In genomic region chr16:25104603-25105002, GRCm38 (mm10) we compare ENCODE assay signal across 14 mouse cellular contexts.
DNase-seq lines count a peak whose midpoint lies in the region; ATAC-seq lines count a peak whose summit lies in the region.
"Had no signal": no experiment of that assay in that cellular context is flagged by ENCODE, and none has a peak within 500 bp of the region (broad histone marks: within the 10 kb centered on the region; RNA-seq: fewer than 3 reads in every experiment).

No protein-coding gene starts in this region.

- no peak overlapping the region for H3K4me3 ChIP-seq in embryonic facial prominence, embryonic 14.5 days (ENCODE audit: low read depth, low read length)
- H3K4me3 ChIP-seq in hindbrain, embryonic 14.5 days (replicated peaks; ENCODE audit: low read length), result no peak overlapping the region
- H3K4me3 ChIP-seq in neural tube, embryonic 14.5 days (ENCODE audit: low read depth, low read length), result no peak overlapping the region
- H3K4me3 ChIP-seq: embryonic facial prominence, embryonic 15.5 days; liver, embryonic 13.5 days had no signal

- intact Hi-C loops in left cerebral cortex, postnatal 36 days (cut with DNase I), result no loop called here

- H3K9ac ChIP-seq in embryonic facial prominence, embryonic 14.5 days (ENCODE audit: low read depth, low read length), result no peak overlapping the region
- no peak overlapping the region for H3K9ac ChIP-seq in hindbrain, embryonic 14.5 days
- no peak overlapping the region for H3K9ac ChIP-seq in neural tube, embryonic 14.5 days (replicated peaks; ENCODE audit: low read depth, low read length)
- H3K9ac ChIP-seq: embryonic facial prominence, embryonic 15.5 days; liver, embryonic 13.5 days had no signal

- no peaks in the 10 kb centered on the region for H3K4me1 ChIP-seq in embryonic facial prominence, embryonic 14.5 days (ENCODE audit: control insufficient read depth, insufficient read depth, low read length)
- 0 out of 2 replicates have a peak, but pooled peaks cover 4% of the 10 kb centered on the region for H3K4me1 ChIP-seq in hindbrain, embryonic 14.5 days (replicated peaks; ENCODE audit: control insufficient read depth, insufficient read depth, low read length)
- no peaks in the 10 kb centered on the region for H3K4me1 ChIP-seq in neural tube, embryonic 14.5 days (ENCODE audit: control insufficient read depth, insufficient read depth, low read length)
- H3K4me1 ChIP-seq: embryonic facial prominence, embryonic 15.5 days; liver, embryonic 13.5 days had no signal

- no peak overlapping the region for H3K27ac ChIP-seq in embryonic facial prominence, embryonic 14.5 days (replicated peaks; ENCODE audit: low read depth, low read length)
- no peak overlapping the region for H3K27ac ChIP-seq in hindbrain, embryonic 14.5 days
- H3K27ac ChIP-seq in neural tube, embryonic 14.5 days (ENCODE audit: low read depth, low read length), result no peak overlapping the region
- H3K27ac ChIP-seq: embryonic facial prominence, embryonic 15.5 days; liver, embryonic 13.5 days had no signal

- no peaks in the 10 kb centered on the region for H3K27me3 ChIP-seq in embryonic facial prominence, embryonic 14.5 days (replicated peaks; ENCODE audit: control insufficient read depth, insufficient read depth, low read length)
- no peaks in the 10 kb centered on the region for H3K27me3 ChIP-seq in hindbrain, embryonic 14.5 days (ENCODE audit: control insufficient read depth, insufficient read depth, low read length)
- H3K27me3 ChIP-seq in neural tube, embryonic 14.5 days (ENCODE audit: control insufficient read depth, insufficient read depth, low read length), result no peaks in the 10 kb centered on the region
- H3K27me3 ChIP-seq: embryonic facial prominence, embryonic 15.5 days; liver, embryonic 13.5 days had no signal

- no peak overlapping the region for H3K4me2 ChIP-seq in embryonic facial prominence, embryonic 14.5 days (ENCODE audit: low read depth, low read length)
- H3K4me2 ChIP-seq in hindbrain, embryonic 14.5 days (replicated peaks), result no peak overlapping the region
- H3K4me2 ChIP-seq in neural tube, embryonic 14.5 days (ENCODE audit: low read depth, low read length), result no peak overlapping the region
- H3K4me2 ChIP-seq: embryonic facial prominence, embryonic 15.5 days; liver, embryonic 13.5 days had no signal

- H3K36me3 ChIP-seq in embryonic facial prominence, embryonic 14.5 days (ENCODE audit: control insufficient read depth, insufficient read depth, low read length), result no peaks in the 10 kb centered on the region
- H3K36me3 ChIP-seq in hindbrain, embryonic 14.5 days (replicated peaks; ENCODE audit: control insufficient read depth, insufficient read depth), result no peaks in the 10 kb centered on the region
- H3K36me3 ChIP-seq in neural tube, embryonic 14.5 days (ENCODE audit: control insufficient read depth, insufficient read depth, low read length), result no peaks in the 10 kb centered on the region
- H3K36me3 ChIP-seq: embryonic facial prominence, embryonic 15.5 days; liver, embryonic 13.5 days had no signal

- ATAC-seq in embryonic facial prominence, embryonic 14.5 days (ENCODE audit: low read depth), result no peak
- ATAC-seq in hindbrain, embryonic 14.5 days (ENCODE audit: low FRiP score), result peak; percentile 77
- peak; percentile 85 for ATAC-seq in neural tube, embryonic 14.5 days (ENCODE audit: low read depth)

- WGBS in embryonic facial prominence, embryonic 14.5 days, result 67% methylated on average over 2 of the region's 2 CpGs
- WGBS in hindbrain, embryonic 14.5 days, result 16% methylated on average over 2 of the region's 2 CpGs
- WGBS in neural tube, embryonic 14.5 days, result 10% methylated on average over 2 of the region's 2 CpGs

- no peaks in the 10 kb centered on the region for H3K9me3 ChIP-seq in embryonic facial prominence, embryonic 14.5 days (ENCODE audit: control insufficient read depth, low read length)
- no peaks in the 10 kb centered on the region for H3K9me3 ChIP-seq in hindbrain, embryonic 14.5 days (ENCODE audit: control insufficient read depth, low read length)
- no peaks in the 10 kb centered on the region for H3K9me3 ChIP-seq in neural tube, embryonic 14.5 days (ENCODE audit: control insufficient read depth, low read length)
- H3K9me3 ChIP-seq: embryonic facial prominence, embryonic 15.5 days; liver, embryonic 13.5 days had no signal

- peak; percentile 3 to 70 for DNase-seq in left cerebral cortex, adult 9 months (ENCODE audit: low spot score in 2 of 2)
- no peak for DNase-seq in left cerebral cortex, postnatal 36 days (ENCODE audit: low spot score in 2 of 2)
- DNase-seq in embryonic facial prominence, embryonic 14.5 days (ENCODE audit: low spot score), result peak; percentile 24
- peak; percentile 31 for DNase-seq in hindbrain, embryonic 14.5 days (ENCODE audit: low spot score)
- no peak for DNase-seq in spleen, postnatal 4 days (ENCODE audit: low spot score in 2 of 2)
- no peak for DNase-seq in kidney, postnatal 14 days
- DNase-seq: adrenal gland, postnatal 36 days; cerebellum, adult 8-10 months; gastrocnemius, postnatal 14 days; heart, postnatal 10 days; kidney, adult 9 months; liver, embryonic 13.5 days had no signal

Comparison
In these comparisons a context has a peak if more than half of its experiments do, and no peak if none do; other contexts are left out.
1. DNase-seq: peak in left cerebral cortex, adult 9 months (2 of 2), embryonic facial prominence, embryonic 14.5 days (single experiment) and hindbrain, embryonic 14.5 days (single experiment); none in left cerebral cortex, postnatal 36 days (0 of 2), spleen, postnatal 4 days (0 of 2) and kidney, postnatal 14 days (single experiment).